Mouse (Mus musculus) liver, postnatal 0 days (tissue): ENCODE data around the gene Vsnl1.

Experiments used
- CTCF ChIP-seq: sonication (generic); IDR thresholded peaks from 2 replicates; pipeline ENCODE4 v1.5.1; 2016; ENCODE audit warnings: antibody characterized with exemption, low read depth
- EP300 ChIP-seq: IDR thresholded peaks from 2 replicates; pipeline ENCODE4 v1.6.1; 2016; ENCODE audit warnings: antibody characterized with exemption, low read depth, mild to moderate bottlenecking

GRCm38 (mm10) chr12:11326483-11326882 is 109.9 kb downstream of the Vsnl1 start:
- TF ChIP-seq CTCF, result no peak
- no peak for TF ChIP-seq EP300
